Mouse (Mus musculus): ENCODE measurements around the gene Nptx2. TPM values are rescaled to one million over a fixed set of nuclear protein-coding genes. Genes with fewer than 3 reads are reported as not detected.

Gene Nptx2
- polyA plus RNA-seq, 1 experiment, result not detected

DNA sequence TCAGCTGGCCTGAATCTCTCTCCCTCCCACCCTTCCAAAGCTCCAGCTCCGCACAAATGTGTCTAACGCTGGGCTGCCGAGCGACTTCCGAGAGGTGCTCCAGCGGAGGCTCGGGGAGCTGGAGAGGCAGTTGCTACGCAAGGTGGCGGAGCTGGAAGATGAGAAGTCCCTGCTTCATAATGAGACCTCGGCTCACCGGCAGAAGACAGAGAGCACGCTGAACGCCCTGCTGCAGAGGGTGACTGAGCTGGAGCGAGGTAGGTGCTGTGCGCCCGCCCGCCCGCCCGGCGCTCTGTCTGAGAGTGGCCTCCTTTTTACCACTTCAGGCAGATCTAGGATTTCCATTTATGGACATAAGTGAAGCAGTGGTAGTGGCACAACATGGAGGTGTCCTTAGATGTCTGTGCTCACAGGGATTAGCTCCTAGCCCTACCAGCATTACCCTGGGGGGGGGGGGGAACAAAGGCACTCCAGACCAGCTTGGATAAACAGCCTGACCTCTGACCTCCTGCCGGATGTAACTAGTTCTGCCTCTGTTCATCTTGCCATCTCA, 2.5 kb downstream of the Nptx2 start:
- no peak for TF ChIP-seq GATA1 (IDR thresholded peaks at IDR 0.05; ENCODE audit: low read length)

DNA sequence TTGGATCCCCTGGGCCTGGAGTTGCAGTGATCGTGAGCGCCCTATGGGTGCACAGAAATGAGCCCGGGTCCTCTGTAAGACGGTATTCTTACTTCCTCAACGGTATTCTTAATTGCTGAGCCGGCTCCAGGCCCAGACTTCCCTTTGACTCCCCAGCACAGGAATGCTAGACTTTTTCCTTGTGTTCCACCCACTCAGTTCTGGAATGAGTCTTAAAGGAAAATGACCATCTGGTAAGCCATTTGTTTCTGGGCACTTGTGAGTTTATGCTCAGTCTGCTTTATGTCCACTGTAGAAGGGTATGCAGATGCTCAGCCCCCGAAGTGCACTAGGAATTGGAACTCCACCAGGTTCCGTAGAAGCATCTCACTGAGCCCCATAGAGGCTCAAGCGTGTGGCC, 4.3 kb downstream of the Nptx2 start:
- TF ChIP-seq GATA1 (IDR thresholded peaks at IDR 0.05; ENCODE audit: low read length), result no peak

DNA sequence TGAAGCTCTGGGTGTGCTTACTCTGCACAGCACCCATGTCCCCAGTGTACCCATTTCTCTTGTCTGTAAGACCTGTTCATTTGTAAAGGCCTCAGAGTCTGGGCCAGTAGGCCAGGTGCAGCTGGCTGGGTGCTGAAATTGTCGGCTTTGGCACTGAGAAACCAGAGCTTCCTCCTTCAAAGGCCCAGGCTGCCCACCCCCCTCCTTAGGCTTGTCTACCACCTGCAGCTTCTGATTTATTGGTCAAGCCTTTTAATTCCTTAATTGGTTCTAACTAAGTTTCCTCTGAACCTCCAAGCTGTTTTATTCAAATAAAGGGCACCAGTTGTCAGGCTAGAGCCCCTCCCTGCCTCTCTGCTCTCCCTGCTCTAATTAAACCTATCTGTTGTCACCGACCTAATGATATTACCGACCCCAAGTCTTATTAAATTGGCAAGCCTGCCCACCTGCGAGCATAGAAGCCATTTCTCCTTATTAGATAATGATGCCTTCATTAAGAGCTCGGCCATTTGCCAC, 5.0 kb downstream of the Nptx2 start:
- no peak for TF ChIP-seq GATA1 (IDR thresholded peaks at IDR 0.05; ENCODE audit: low read length)

DNA sequence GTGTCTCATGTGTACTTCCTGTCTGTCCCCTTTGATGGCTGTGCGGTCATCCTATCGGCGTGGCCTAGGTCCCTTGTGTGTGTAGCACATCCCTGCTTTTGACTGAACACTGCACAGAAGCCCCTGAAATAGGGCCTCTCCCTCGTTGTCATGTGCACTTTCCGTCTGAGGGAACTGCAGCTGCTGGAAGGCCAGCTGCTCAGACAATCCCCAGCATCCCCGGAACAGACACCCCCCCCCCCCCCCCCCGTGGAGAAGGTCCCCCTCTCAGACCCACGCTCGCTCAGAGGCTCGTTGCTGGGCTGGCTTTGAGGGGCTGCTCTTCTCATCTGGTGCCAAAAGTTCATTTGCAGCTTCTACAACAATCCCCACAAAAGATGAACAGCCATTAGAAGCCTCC, 11.0 kb downstream of the Nptx2 start:
- TF ChIP-seq GATA1 (IDR thresholded peaks at IDR 0.05; ENCODE audit: low read length), result no peak

DNA sequence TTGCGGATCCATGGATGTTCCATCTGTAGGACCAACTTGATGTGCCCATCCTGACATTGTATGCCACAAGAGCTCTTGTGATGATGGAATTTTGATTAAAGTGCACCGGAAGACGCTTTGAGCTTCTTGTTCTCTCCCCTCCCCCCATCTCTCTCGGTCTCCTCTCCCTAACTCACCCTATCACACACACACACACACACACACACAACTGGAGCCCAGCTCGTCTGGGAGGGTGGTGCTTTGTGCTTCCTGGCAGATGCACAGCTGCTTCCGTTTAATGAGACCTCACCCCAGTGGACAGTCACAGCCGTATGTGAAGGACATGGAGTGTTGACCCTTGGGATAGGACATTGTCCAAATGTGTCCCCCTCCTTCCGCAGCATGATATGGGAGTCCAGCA, 11.7 kb downstream of the Nptx2 start:
- TF ChIP-seq GATA1 (IDR thresholded peaks at IDR 0.05; ENCODE audit: low read length), result no peak

DNA sequence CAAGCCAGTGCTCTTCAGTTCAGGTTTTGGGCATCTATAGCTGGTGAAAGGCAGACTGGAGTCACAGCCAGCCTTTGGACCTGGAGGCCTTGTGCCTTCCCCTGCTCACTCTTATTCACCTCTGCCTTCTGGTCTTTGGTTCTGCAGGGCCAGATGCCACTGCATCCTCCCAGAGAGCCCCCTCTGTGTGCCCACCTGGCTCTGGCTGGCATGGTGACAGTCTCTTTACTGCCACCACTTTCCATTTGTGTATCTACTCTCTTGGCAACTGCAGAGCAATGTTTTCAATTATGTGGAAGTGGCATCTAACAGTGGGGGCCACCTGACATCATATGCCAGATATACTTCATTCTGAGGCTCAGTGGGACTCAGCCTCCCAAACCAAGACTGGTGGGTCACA, 12.8 kb downstream of the Nptx2 start:
- TF ChIP-seq GATA1 (IDR thresholded peaks at IDR 0.05; ENCODE audit: low read length), result no peak

DNA sequence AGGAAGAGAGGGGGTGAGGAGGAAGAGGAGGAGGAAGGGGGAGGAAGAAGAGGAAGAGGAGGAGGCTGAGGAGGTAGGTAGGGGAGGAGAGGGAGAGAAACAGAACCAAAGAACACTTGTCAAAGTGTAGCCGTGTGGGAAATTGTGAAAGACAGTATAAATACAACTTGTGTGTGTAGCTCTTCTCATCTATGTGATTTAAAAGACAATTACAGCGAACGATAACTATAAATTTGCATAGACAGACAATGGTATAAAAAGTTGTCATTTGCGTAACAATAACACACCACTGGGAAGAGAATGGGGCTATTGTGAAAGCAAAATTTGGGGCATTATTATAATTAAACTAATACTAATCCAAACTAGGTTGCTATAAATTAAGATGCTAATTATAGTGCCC, 20.0 kb downstream of the Nptx2 start:
- no peak for TF ChIP-seq GATA1 (IDR thresholded peaks at IDR 0.05; ENCODE audit: low read length)

DNA sequence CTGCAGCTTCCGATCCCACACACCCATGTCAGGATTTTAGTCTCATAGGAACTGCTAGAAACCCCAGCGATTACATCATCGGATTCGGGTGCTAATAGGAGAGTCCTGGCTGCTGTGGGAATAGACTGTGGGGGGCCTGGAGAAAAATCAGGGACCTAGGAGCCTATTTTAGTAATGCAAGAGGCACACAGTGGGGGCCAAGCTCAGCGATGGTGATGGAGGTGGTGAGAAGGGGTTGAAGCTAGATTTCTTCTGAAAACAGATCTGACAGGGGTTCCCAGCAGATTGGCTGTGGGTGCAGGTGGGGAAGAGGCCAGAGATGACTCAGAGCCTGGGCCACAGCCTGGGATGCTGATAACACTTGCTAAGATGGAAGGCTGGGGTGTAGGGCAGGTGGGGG, 39.4 kb downstream of the Nptx2 start:
- TF ChIP-seq GATA1 (IDR thresholded peaks at IDR 0.05; ENCODE audit: low read length), result no peak

DNA sequence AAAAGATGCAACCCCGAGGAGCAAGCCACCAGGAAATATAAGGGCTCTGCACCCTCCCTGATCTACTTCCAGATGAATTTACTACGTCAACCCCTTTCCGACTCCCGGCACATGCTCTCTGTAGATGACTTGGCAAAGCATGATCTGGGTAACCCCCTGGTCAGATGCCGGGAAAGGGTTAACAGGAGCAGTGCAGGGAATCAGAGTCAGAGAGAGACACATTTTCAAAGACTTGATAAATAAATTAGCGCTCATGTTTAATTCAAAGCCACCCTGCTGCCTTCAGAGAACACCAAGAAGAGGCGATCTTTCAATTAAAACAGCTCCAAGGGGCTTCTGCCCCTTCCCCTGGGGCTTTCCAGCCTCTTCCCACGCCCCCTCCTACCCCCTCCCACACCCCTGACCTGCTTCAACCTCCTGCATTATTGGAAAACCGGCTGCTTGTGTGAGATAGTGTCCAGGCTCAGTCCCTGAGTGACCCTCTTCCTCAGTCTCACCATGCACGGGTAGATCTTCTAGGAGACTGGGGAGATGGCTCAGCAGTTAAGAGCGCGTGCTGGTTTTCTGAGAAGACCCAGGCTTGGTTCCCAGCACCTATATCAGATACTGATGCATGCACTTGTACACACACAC, 45.7 kb downstream of the Nptx2 start:
- no peak for TF ChIP-seq GATA1 (IDR thresholded peaks at IDR 0.05; ENCODE audit: low read length)

DNA sequence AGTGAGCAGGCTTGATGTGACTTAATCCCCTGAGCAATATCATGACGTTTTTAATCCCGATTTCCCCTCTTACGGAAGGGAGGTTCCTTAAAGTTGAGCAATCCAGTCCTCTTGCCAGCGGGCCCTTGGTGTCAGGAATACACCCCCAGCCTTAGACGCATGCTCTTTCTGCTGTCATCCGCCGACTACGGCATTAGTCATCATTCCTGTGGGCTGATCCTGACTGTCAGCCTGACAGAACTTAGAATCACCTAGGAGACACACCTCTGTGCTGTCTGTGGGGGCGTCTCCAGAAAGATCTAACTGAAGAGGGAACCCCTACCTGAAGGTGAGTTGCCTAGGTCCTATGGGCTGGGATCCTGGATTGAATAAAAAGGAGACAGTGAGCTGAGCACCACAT, 49.1 kb downstream of the Nptx2 start:
- no peak for TF ChIP-seq GATA1 (IDR thresholded peaks at IDR 0.05; ENCODE audit: low read length)

Other genes starting within 250 kb of the Nptx2 start
- gene Baiap2l1, start 187.8 kb upstream of the Nptx2 start, polyA plus RNA-seq (2012), result not detected in 2 replicates
- not detected in 2 replicates for gene Tmem130, start 215.9 kb downstream of the Nptx2 start, polyA plus RNA-seq (2012)
- 32.2 and 48.4 TPM in 2 replicates for gene Trrap, start 221.8 kb downstream of the Nptx2 start, polyA plus RNA-seq (2012)